Mouse (Mus musculus): ENCODE results near the gene Drg2. TPM values are rescaled to one million over a fixed set of nuclear protein-coding genes. Genes with fewer than 3 reads are reported as not detected.

Gene Drg2
- polyA plus RNA-seq, 1 experiment from 2014 or later, result 112 TPM

Other genes starting within 250 kb of the Drg2 start
- 38.2 and 40.3 TPM in 2 replicates for gene Srebf1, start 232.0 kb upstream of the Drg2 start, polyA plus RNA-seq (2016; fragmentation: Nextera tagmentation; extraction: Ambion mirVana)
- gene Tom1l2, start 101.7 kb upstream of the Drg2 start, polyA plus RNA-seq (2016; fragmentation: Nextera tagmentation; extraction: Ambion mirVana), result 19.3 and 28.4 TPM in 2 replicates
- gene Drc3, start 101.3 kb upstream of the Drg2 start, polyA plus RNA-seq (2016; fragmentation: Nextera tagmentation; extraction: Ambion mirVana), result 1.0 and 2.0 TPM in 2 replicates
- 17.1 and 20.6 TPM in 2 replicates for gene Gid4, start 37.4 kb upstream of the Drg2 start, polyA plus RNA-seq (2016; fragmentation: Nextera tagmentation; extraction: Ambion mirVana)
- gene Atpaf2, start 36.1 kb upstream of the Drg2 start, polyA plus RNA-seq (2016; fragmentation: Nextera tagmentation; extraction: Ambion mirVana), result 61.7 and 63.8 TPM in 2 replicates
- gene Myo15, start 14.7 kb downstream of the Drg2 start, polyA plus RNA-seq (2016; fragmentation: Nextera tagmentation; extraction: Ambion mirVana), result 0.25 and 0.28 TPM in 2 replicates
- gene Alkbh5, start 81.8 kb downstream of the Drg2 start, polyA plus RNA-seq (2016; fragmentation: Nextera tagmentation; extraction: Ambion mirVana), result 32.5 and 38.6 TPM in 2 replicates
- 51.0 and 57.7 TPM in 2 replicates for gene Llgl1, start 245.1 kb downstream of the Drg2 start, polyA plus RNA-seq (2016; fragmentation: Nextera tagmentation; extraction: Ambion mirVana)